Mouse (Mus musculus) midbrain, embryonic 13.5 days (tissue): ENCODE measurements around the gene Gm16253. TPM values are rescaled to one million over a fixed set of nuclear protein-coding genes. Genes with fewer than 3 reads are reported as not detected.

Experiments
- ATAC-seq: fragments of 200-750 bp; cut with Nextera tagmentation; 2 replicates; pipeline ENCODE4 v1.8.0; 2017; ENCODE audit warnings: mild to moderate bottlenecking, moderate TSS enrichment, moderate library complexity
- H3K27ac ChIP-seq: fragments of 300-500 bp; sonication (generic); 2 replicates; pipeline ENCODE4 v1.5.1; 2015; ENCODE audit warnings: inconsistent platforms, mild to moderate bottlenecking, moderate library complexity
- H3K27me3 ChIP-seq: fragments of 300-500 bp; sonication (generic); 2 replicates; pipeline ENCODE4 v1.6.1; 2015; ENCODE audit warnings: mild to moderate bottlenecking, inconsistent platforms
- H3K36me3 ChIP-seq: fragments of 300-500 bp; sonication (generic); 2 replicates; pipeline ENCODE4 v1.6.1; 2015; ENCODE audit warnings: mild to moderate bottlenecking, inconsistent platforms
- H3K4me1 ChIP-seq: fragments of 300-500 bp; sonication (generic); replicated peaks from 2 replicates; pipeline ENCODE4 v1.6.1; 2015; ENCODE audit warnings: inconsistent platforms
- H3K4me2 ChIP-seq: fragments of 300-500 bp; sonication (generic); replicated peaks from 2 replicates; pipeline ENCODE4 v1.6.1; 2015; ENCODE audit warnings: moderate library complexity, mild to moderate bottlenecking, inconsistent platforms
- H3K4me3 ChIP-seq: fragments of 300-500 bp; sonication (generic); replicated peaks from 2 replicates; pipeline ENCODE4 v1.5.1; 2015; ENCODE audit warnings: mild to moderate bottlenecking, inconsistent platforms
- H3K9ac ChIP-seq: fragments of 300-500 bp; sonication (generic); replicated peaks from 2 replicates; pipeline ENCODE4 v1.6.1; 2015; ENCODE audit warnings: mild to moderate bottlenecking, inconsistent platforms
- H3K9me3 ChIP-seq: fragments of 300-500 bp; sonication (generic); 2 replicates; pipeline ENCODE4 v1.6.1; 2016; ENCODE audit warnings: mild to moderate bottlenecking, inconsistent platforms
- WGBS: fragments of 180-500 bp; shearing (Covaris S2); methylation state at CpG from one replicate; pipeline ENCODE4 v1.1.7; 2015; 5-methylcytosine and 5-hydroxymethylcytosine counted together
- polyA plus RNA-seq: library from polyadenylated mRNA; unstranded; fragments of >200 nt; fragmentation: Nextera tagmentation; extraction: Ambion mirVana; gene quantifications from 2 replicates; pipeline ENCODE4 v1.2.1, GENCODE M21; 2015

The Gm16253 gene
- polyA plus RNA-seq, 1 experiment from 2014 or later: 1.7 TPM

DNA sequence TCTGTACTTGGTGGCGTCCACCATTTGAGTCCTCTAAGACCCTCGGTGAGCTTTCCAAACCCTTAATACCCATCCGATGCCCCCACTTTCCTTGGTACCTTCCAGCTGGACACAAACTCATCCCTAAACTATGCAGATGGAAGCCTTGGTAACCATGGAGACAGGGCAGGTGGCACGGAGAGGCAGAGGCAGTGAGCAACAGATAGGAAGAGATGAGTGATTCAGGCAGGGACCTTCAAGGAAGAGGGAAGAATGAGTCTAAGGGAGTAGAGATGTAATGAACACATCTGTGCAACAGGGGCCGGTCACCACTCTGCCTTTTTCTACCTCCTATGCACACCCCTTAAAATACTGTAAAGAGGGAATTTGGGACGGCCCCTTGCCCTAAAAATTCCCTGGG lies 18.9 kb downstream of the Gm16253 start:
- 15% methylated on average over 6 of the region's 6 CpGs for WGBS
- Histone ChIP-seq H3K27me3 (peaks cover 14% of the 10 kb centered on the region; the same call in 1 of the 2 replicates), H3K4me2 (peak overlapping the region; percentile 85), H3K9me3 (no peaks in the 10 kb centered on the region), H3K4me1 (peaks cover 67% of the 10 kb centered on the region), H3K4me3 (peak overlapping the region; percentile 51), H3K27ac (no peak overlapping the region), H3K36me3 (no peaks in the 10 kb centered on the region), H3K9ac (no peak overlapping the region)
- ATAC-seq: no peak

DNA sequence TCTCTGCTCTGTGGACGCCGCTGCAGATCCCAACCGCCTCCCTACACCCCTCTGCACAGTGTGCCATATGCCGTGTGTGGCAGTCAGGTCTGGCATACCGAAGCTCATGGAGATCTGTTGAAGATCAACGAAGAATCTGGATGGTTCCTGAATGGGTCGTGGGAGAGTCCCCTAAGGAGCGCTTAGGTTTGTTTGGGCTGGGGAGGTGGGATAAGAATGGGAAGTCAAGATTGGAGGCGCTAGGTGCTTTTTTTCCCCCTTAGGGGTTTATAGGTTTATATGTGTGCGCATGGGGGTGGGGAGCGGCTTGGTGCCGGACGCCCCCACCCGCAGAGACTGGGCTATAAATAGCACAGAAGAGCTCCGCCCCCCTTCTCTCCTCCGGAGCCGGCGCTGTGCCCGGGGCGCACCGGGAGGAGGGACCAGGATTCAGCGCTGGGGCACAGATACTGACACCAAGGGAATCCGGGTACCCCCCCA lies 19.5 kb downstream of the Gm16253 start, which contains the start of gene Ankrd34a:
Gene Ankrd34a, plus strand, starts transcription at position 409 of the 480 bp plus-strand sequence.
- peak within 1 kb of the TSS; percentile 51 for H3K4me3 ChIP-seq
- peak within 1 kb of the TSS; percentile 74 for H3K9ac ChIP-seq
- peaks cover 67% of the 10 kb centered on the region for H3K4me1 ChIP-seq
- peaks cover 14% of the 10 kb centered on the region; the same call in 1 of the 2 replicates for H3K27me3 ChIP-seq
- H3K27ac ChIP-seq: peak within 1 kb of the TSS; percentile 64; the same call in 1 of the 2 replicates
- no peaks in the 10 kb centered on the region for H3K36me3 ChIP-seq
- H3K9me3 ChIP-seq: no peaks in the 10 kb centered on the region
- under 1% methylated on average over 19 of the region's 23 CpGs for WGBS
- peak within 1 kb of the TSS; percentile 85 for H3K4me2 ChIP-seq
- no peak for ATAC-seq

DNA sequence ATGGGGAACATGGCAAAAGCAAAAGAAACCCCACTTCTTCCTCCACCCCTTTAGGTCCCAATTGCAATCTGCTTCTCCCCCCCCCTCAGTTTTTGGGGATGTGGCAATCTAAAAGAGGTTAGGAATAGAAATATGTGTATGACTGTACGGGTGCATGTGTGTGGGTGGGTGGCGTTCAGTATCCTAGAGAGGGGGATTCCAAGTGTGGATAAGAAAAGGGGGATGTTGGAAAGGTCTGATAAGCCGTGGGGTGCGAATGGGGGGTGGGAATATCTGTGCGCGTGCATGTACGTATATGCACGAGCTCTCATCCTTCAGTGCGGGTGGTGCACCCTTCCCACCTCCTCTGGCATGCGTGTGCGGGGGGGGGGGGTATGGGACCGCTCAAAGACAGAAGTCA lies 20.1 kb downstream of the Gm16253 start:
- peak overlapping the region; percentile 85 for H3K4me2 ChIP-seq
- H3K9me3 ChIP-seq: no peaks in the 10 kb centered on the region
- peaks cover 69% of the 10 kb centered on the region for H3K4me1 ChIP-seq
- H3K27ac ChIP-seq: 0 out of 2 replicates have a peak overlapping the region, but pooled peaks have one; percentile 64
- H3K36me3 ChIP-seq: no peaks in the 10 kb centered on the region
- peaks cover 14% of the 10 kb centered on the region; the same call in 1 of the 2 replicates for H3K27me3 ChIP-seq
- H3K9ac ChIP-seq: peak overlapping the region; percentile 74
- H3K4me3 ChIP-seq: peak overlapping the region; percentile 51
- no peak for ATAC-seq
- WGBS: under 1% methylated on average over 12 of the region's 12 CpGs

DNA sequence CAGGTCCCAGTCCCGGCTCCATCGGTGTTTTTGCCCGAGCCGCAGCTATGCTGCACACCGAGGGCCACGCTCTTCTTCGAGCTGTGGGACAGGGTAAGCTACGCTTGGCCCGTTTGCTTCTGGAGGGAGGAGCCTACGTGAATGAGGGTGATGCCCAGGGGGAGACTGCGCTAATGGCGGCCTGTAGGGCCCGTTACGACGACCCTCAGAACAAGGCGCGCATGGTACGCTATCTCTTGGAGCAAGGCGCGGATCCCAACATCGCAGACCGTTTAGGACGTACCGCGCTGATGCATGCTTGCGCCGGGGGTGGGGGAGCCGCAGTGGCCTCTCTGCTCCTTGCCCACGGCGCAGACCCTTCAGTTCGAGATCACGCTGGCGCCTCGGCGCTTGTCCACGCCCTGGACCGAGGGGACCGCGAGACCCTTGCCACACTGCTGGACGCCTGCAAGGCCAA lies 20.7 kb downstream of the Gm16253 start:
- H3K4me1 ChIP-seq: peaks cover 71% of the 10 kb centered on the region
- H3K36me3 ChIP-seq: no peaks in the 10 kb centered on the region
- H3K27ac ChIP-seq: peak overlapping the region; percentile 64
- peak overlapping the region; percentile 85 for H3K4me2 ChIP-seq
- ATAC-seq: 0 out of 2 replicates have a peak, but pooled peaks have one; percentile 4
- peak overlapping the region; percentile 51 for H3K4me3 ChIP-seq
- WGBS: under 1% methylated on average over 40 of the region's 40 CpGs
- peaks cover 14% of the 10 kb centered on the region; the same call in 1 of the 2 replicates for H3K27me3 ChIP-seq
- no peaks in the 10 kb centered on the region for H3K9me3 ChIP-seq
- H3K9ac ChIP-seq: peak overlapping the region; percentile 74

DNA sequence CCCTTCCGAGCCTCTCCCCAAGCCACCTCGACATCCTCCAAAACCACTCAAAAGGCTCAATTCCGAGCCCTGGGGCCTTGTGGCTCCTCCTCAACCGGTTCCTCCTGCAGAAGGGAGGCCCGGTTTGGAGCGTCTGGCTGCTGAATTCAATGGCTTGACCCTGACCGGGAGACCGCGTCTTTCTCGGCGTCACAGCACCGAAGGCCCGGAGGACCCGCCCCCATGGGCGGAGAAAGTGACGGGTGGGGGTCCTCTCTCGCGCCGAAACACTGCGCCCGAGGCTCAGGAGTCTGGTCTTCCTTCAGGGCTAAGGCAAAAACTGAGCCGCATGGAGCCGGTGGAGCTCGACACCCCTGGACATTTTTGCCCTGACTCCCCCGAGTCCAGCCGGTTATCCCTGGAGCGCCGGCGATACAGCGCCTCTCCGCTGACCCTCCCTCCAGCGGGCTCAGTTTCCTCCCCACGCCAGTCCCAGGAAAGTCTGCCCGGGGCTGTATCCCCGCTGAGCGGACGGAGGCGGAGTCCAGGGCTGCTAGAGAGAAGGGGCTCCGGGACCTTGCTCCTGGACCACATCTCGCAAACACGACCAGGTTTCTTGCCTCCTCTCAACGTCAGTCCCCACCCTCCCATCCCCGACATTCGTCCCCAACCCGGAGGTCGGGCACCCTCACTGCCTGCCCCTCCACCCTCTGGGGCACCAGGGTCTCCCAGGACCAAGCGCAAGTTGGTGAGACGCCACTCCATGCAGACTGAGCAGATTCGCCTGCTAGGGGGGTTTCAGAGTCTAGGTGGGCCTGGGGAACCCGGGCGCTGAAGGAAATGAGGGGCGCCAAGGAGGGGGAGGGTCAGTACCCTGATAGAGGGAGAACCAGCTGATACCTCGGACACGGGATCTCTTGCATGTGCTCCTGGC lies 21.6 kb downstream of the Gm16253 start:
- H3K9ac ChIP-seq: peak overlapping the region; percentile 74
- peak overlapping the region; percentile 64 for H3K27ac ChIP-seq
- H3K4me1 ChIP-seq: peaks cover 71% of the 10 kb centered on the region
- H3K9me3 ChIP-seq: no peaks in the 10 kb centered on the region
- no peaks in the 10 kb centered on the region for H3K36me3 ChIP-seq
- no peak for ATAC-seq
- H3K4me2 ChIP-seq: peak overlapping the region; percentile 85
- H3K4me3 ChIP-seq: peak overlapping the region; percentile 51
- WGBS: under 1% methylated on average over 54 of the region's 54 CpGs
- H3K27me3 ChIP-seq: peaks cover 14% of the 10 kb centered on the region; the same call in 1 of the 2 replicates

DNA sequence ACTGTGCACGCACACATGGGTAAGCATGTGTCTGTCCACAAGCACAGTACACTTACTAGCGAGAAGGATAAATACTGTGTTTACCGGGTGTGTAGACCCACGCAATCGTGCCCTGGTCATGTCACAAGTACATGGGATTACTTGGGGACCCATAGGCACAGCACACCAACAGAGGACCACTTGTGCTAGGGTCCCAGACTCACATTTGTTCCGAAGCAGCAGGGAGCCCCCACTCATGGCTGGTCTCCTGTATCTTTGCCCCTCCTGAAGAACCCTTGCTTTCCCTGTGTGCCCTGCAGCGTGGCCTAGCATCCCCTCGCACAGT lies 22.2 kb downstream of the Gm16253 start:
- Histone ChIP-seq H3K9me3 (no peaks in the 10 kb centered on the region), H3K4me3 (peak overlapping the region; percentile 51), H3K4me1 (peaks cover 76% of the 10 kb centered on the region), H3K36me3 (no peaks in the 10 kb centered on the region), H3K4me2 (peak overlapping the region; percentile 85), H3K27me3 (peaks cover 14% of the 10 kb centered on the region; the same call in 1 of the 2 replicates), H3K27ac (no peak overlapping the region), H3K9ac (peak overlapping the region; percentile 74; the same call in 1 of the 2 replicates)
- 47% methylated on average over 8 of the region's 8 CpGs for WGBS
- no peak for ATAC-seq

DNA sequence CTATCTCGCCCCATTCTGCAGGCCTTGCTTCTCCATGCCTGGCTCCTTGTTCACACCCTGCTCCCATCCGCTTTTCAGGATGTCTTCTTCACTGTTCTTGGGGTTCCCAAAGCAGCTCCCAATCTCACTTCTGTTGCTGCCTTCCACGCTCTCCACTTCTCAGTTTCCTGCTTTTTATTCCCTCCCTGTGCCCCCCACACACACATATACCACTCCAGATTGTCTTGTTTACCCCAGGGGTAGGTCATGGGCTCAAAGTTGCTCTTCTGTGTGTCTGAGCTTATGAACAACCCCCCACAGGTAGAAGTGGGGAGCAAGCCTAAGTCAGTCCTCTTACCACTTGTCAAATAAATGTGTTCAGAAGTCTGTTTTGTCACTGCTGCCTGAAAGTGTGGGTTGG lies 22.6 kb downstream of the Gm16253 start:
- no peak overlapping the region for H3K4me3 ChIP-seq
- ATAC-seq: no peak
- no peak overlapping the region for H3K27ac ChIP-seq
- H3K27me3 ChIP-seq: peaks cover 14% of the 10 kb centered on the region; the same call in 1 of the 2 replicates
- H3K4me2 ChIP-seq: peak overlapping the region; percentile 85
- H3K4me1 ChIP-seq: peaks cover 80% of the 10 kb centered on the region
- H3K9ac ChIP-seq: 0 out of 2 replicates have a peak overlapping the region, but pooled peaks have one; percentile 19
- no peaks in the 10 kb centered on the region for H3K9me3 ChIP-seq
- WGBS: 77% methylated on average over 3 of the region's 3 CpGs
- H3K36me3 ChIP-seq: no peaks in the 10 kb centered on the region

DNA sequence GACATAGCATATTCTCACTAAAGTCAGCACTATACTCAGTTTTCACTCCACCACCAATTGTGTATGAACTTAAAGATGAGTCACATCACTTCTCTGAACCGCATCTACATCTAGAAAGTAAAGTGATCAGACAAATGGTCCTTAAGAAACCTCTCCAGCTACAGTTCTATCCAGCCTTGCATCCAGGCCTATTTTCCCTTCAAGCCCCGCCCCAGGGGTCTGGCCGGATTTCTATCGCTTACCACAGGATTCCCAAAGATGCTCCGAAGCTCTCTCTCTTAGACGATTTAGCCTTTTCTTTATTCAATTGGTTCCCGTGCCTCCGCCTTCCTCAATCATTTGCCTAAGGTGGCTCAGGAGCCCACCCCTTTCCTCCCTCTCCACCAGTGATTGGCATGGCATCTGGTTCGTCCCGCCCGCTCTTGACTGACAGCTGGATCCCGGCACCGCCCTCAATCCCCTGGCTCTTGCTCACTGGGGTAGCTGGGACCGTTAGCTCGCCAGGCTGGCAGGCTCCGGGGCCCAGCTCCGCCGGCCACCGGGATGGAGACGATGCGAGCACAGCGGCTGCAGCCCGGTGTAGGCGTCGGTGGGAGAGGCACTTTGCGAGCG lies 24.0 kb downstream of the Gm16253 start, which contains the start of gene Lix1l:
Gene Lix1l, plus strand, starts transcription at position 511 of the 612 bp plus-strand sequence.
- H3K4me1 ChIP-seq: peaks cover 86% of the 10 kb centered on the region
- H3K9me3 ChIP-seq: no peaks in the 10 kb centered on the region
- H3K4me2 ChIP-seq: peak within 1 kb of the TSS; percentile 84
- ATAC-seq: peak; percentile 95
- under 1% methylated on average over 27 of the region's 27 CpGs for WGBS
- H3K27me3 ChIP-seq: 0 out of 2 replicates have a peak, but pooled peaks cover 5% of the 10 kb centered on the region
- H3K4me3 ChIP-seq: peak within 1 kb of the TSS; percentile 84
- no peaks in the 10 kb centered on the region for H3K36me3 ChIP-seq
- peak within 1 kb of the TSS; percentile 92 for H3K9ac ChIP-seq
- peak within 1 kb of the TSS; percentile 95 for H3K27ac ChIP-seq

DNA sequence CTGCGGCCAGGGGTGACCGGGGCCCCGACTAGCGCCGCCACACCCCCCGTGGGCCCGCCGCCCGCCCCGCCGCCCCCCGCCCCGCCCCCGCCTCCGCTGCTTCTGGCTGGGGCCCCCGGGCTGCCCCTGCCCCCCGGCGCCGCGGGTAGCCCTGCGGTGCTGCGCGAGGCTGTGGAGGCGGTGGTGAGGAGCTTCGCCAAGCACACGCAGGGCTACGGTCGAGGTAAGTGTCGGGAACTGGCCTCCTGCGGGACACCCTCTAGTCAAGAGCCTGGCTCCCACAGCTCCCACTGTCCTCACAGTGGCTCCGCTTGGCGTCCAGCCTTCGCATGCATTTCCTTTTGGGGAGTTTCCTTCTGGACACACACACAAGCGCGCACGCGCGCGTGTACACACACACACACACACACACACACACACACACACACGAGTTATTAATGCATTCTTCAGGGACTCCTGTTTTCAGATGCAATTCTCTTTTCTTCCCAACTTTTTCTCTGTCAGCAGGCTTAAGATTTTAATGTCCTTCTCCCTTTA lies 24.5 kb downstream of the Gm16253 start:
- H3K4me2 ChIP-seq: peak overlapping the region; percentile 84
- H3K4me3 ChIP-seq: peak overlapping the region; percentile 84
- H3K36me3 ChIP-seq: no peaks in the 10 kb centered on the region
- no peaks in the 10 kb centered on the region for H3K9me3 ChIP-seq
- H3K27me3 ChIP-seq: 0 out of 2 replicates have a peak, but pooled peaks cover 2% of the 10 kb centered on the region
- WGBS: 0% methylated on average over 20 of the region's 40 CpGs
- H3K9ac ChIP-seq: peak overlapping the region; percentile 92
- ATAC-seq: peak; percentile 73
- H3K4me1 ChIP-seq: peaks cover 83% of the 10 kb centered on the region
- peak overlapping the region; percentile 95 for H3K27ac ChIP-seq

DNA sequence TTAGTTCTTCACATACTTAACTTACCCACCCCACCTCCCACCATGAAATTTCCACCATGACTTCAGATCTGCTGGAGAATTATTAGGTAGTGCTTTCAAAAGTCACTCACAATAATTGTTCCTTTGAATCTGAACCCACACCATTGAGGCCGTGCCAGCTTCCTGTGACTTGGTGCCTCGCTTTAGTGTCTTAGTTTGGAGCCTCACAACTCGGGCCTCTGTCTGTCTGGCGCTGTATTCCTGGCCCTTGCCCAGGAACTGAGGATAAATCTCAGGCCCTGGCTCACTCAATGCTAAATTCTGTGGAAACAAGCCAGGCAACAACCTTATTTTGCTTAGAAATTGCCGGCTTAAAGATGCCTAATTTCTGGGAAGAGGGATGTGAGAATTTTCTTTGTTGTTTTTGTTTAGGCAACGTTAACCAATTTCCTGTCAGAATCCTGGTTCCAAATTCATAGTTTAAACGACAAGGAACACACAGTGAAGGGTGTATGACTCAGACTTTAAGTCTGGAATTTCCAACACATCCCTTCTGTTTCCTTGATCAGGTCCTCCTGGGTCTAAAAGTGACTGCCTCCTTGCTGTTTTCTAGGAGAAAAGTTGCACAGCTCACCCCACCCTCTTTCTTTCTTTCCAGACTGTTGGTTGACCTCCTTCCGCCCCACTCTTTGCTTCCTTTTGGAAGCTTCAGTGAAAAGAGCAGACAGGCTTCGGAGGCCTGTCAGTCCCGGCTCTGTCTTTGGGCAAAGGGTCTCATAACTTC lies 25.3 kb downstream of the Gm16253 start:
- Histone ChIP-seq H3K4me1 (peaks cover 75% of the 10 kb centered on the region), H3K9me3 (no peaks in the 10 kb centered on the region), H3K27me3 (0 out of 2 replicates have a peak, but pooled peaks cover 2% of the 10 kb centered on the region), H3K4me3 (peak overlapping the region; percentile 84), H3K9ac (peak overlapping the region; percentile 92), H3K36me3 (no peaks in the 10 kb centered on the region), H3K4me2 (peak overlapping the region; percentile 84), H3K27ac (peak overlapping the region; percentile 95)
- no peak for ATAC-seq
- WGBS: 16% methylated on average over 10 of the region's 10 CpGs

DNA sequence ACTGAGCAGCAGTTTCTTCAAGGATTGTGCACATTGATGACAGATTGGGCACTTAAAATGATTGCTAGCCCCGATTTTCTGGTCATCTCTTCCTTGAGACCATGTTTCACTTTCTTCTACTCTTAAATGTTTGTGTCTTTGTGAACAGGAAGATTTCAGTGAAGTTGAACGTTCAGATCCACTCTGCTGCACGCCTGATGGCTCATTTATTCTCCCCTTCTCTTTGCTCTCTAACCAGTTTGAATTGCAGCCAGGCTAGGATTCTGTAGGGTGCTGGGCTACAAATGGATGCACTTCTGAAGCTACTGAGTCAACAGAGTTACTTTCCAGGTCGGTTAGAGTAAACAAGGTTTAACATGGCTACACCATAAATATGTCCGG lies 25.9 kb downstream of the Gm16253 start:
- H3K9me3 ChIP-seq: no peaks in the 10 kb centered on the region
- 24% methylated on average over 5 of the region's 5 CpGs for WGBS
- peak overlapping the region; percentile 84 for H3K4me2 ChIP-seq
- 0 out of 2 replicates have a peak, but pooled peaks cover 2% of the 10 kb centered on the region for H3K27me3 ChIP-seq
- H3K4me1 ChIP-seq: peaks cover 69% of the 10 kb centered on the region
- ATAC-seq: no peak
- H3K27ac ChIP-seq: peak overlapping the region; percentile 95
- H3K4me3 ChIP-seq: peak overlapping the region; percentile 84
- H3K36me3 ChIP-seq: 0 out of 2 replicates have a peak, but pooled peaks cover 4% of the 10 kb centered on the region
- H3K9ac ChIP-seq: peak overlapping the region; percentile 92
